Mouse (Mus musculus) cortical plate, adult 2 months (tissue): ENCODE data around the gene Ntm. TPM values are rescaled to one million over a fixed set of nuclear protein-coding genes. Genes with fewer than 3 reads are reported as not detected.

ENCODE experiments used
- H3K27ac ChIP-seq: fragments of 200-500 bp; 2 replicates; pipeline ENCODE4 v1.5.1; 2012; ENCODE audit warnings: low read length, control low read depth, inconsistent platforms; ENCODE audit not compliant: insufficient read depth
- H3K4me1 ChIP-seq: fragments of 200-500 bp; 2 replicates; pipeline ENCODE4 v1.6.1; 2011; ENCODE audit warnings: low read length; ENCODE audit not compliant: control insufficient read depth, insufficient read depth
- H3K4me3 ChIP-seq: fragments of 200-500 bp; 2 replicates; pipeline ENCODE4 v1.5.1; 2011; ENCODE audit warnings: mild to moderate bottlenecking, low read length, control low read depth; ENCODE audit not compliant: insufficient read depth
- CTCF ChIP-seq: fragments of 200-500 bp; IDR thresholded peaks from 2 replicates; pipeline ENCODE4 v1.5.1; 2011; ENCODE audit warnings: mild to moderate bottlenecking, control low read depth, low read length; ENCODE audit not compliant: insufficient read depth; ENCODE audit errors: extremely low read depth
- POLR2A ChIP-seq: fragments of 200-500 bp; IDR thresholded peaks from 2 replicates; pipeline ENCODE4 v1.6.1; 2011; ENCODE audit warnings: mild to moderate bottlenecking, low read length, control low read depth; ENCODE audit not compliant: insufficient read depth; ENCODE audit errors: extremely low read depth
- polyA plus RNA-seq: library from polyadenylated mRNA; depleted of rRNA; stranded (reverse); fragments of >200 nt; gene quantifications from 2 replicates; pipeline ENCODE4 v1.2.3, GENCODE M21; 2012; rRNA removed

The Ntm gene
- 169 and 173 TPM in 2 replicates for polyA plus RNA-seq

- Histone ChIP-seq H3K27ac (peak within 1 kb of the TSS; percentile 71), H3K4me3 (peak within 1 kb of the TSS; percentile 99), H3K4me1 (peaks cover 3% of the 10 kb centered on the region; the same call in 1 of the 2 replicates)
- TF ChIP-seq CTCF (no peak), POLR2A (peak; percentile 77)
These were observed at the start of gene Ntm for GRCm38 (mm10) chr9:29962978-29963377. TSS of gene Ntm (minus strand) at chr9:29963141.

- Histone ChIP-seq H3K27ac (no peak overlapping the region), H3K4me3 (no peak overlapping the region), H3K4me1 (no peaks in the 10 kb centered on the region; the same call in 1 of the 2 replicates)
- TF ChIP-seq CTCF = no peak
These were observed 42.8 kb upstream of the Ntm start for GRCm38 (mm10) chr9:30005701-30006100.

GRCm38 (mm10) chr9:30003612-30004011 is 40.7 kb upstream of the Ntm start:
- TF ChIP-seq CTCF (peak; percentile 83), POLR2A (no peak)
- Histone ChIP-seq H3K4me1 (no peaks in the 10 kb centered on the region; the same call in 1 of the 2 replicates), H3K4me3 (no peak overlapping the region), H3K27ac (no peak overlapping the region)

- TF ChIP-seq POLR2A (no peak), CTCF (no peak)
- H3K27ac ChIP-seq = no peak overlapping the region
- H3K4me1 ChIP-seq = no peaks in the 10 kb centered on the region
- no peak overlapping the region for H3K4me3 ChIP-seq
These were observed 18.4 kb upstream of the Ntm start for GRCm38 (mm10) chr9:29981177-29981915.

- Histone ChIP-seq H3K4me1 (peaks cover 3% of the 10 kb centered on the region; the same call in 1 of the 2 replicates), H3K27ac (peak overlapping the region; percentile 71), H3K4me3 (peak overlapping the region; percentile 99)
- TF ChIP-seq CTCF = no peak
- no peak for TF ChIP-seq POLR2A
These were observed 730 bp downstream of the Ntm start for GRCm38 (mm10) chr9:29961954-29962867.

DNA sequence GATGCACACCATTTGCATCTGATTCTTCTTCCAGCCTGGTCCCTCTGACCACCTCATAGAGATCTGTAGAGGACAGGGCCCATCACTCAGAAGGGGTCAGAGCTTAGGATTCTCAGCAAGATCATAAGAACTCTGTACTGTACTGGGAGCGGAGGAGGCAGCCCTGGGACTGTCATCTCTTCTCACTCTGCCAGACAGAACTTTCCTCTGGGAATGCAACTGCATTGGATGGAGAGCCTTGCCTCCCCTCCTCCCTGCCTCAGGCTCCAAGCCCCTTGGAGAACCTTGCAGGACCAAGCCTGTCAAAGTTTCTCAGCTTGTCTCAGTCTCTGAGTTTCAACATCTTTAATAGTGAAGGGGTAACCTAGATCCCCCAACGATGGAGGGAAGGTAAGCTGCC is 1.4 kb downstream of the Ntm start:
- H3K27ac ChIP-seq = peak overlapping the region; percentile 25
- TF ChIP-seq CTCF (no peak), POLR2A (no peak)
- H3K4me1 ChIP-seq = peaks cover 10% of the 10 kb centered on the region
- H3K4me3 ChIP-seq = peak overlapping the region; percentile 99

DNA sequence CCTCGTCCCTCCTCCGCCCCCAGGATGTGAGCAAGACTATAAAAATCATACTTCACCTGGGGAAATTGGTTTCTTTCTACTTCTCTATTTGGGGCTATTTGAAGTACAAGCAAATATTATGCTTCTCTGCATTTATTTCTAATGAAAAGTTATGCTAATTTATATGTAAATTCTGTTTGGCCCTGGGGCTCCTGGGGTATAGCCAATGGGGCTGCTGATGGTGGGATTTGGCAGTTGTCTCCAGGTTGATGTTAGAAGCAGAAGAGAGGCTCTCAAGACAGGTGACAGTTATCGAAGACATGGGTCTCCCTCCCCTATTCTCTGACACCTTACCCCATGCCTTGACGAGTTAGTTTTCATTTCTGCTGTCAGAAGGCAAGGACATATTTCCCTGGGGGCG is 2.2 kb downstream of the Ntm start:
- H3K27ac ChIP-seq = no peak overlapping the region; the same call in 1 of the 2 replicates
- TF ChIP-seq POLR2A (no peak), CTCF (no peak)
- peaks cover 12% of the 10 kb centered on the region for H3K4me1 ChIP-seq
- H3K4me3 ChIP-seq = peak overlapping the region; percentile 99

GRCm38 (mm10) chr9:29960236-29960635 is 2.7 kb downstream of the Ntm start:
- H3K27ac ChIP-seq = no peak overlapping the region
- H3K4me3 ChIP-seq = peak overlapping the region; percentile 99

DNA sequence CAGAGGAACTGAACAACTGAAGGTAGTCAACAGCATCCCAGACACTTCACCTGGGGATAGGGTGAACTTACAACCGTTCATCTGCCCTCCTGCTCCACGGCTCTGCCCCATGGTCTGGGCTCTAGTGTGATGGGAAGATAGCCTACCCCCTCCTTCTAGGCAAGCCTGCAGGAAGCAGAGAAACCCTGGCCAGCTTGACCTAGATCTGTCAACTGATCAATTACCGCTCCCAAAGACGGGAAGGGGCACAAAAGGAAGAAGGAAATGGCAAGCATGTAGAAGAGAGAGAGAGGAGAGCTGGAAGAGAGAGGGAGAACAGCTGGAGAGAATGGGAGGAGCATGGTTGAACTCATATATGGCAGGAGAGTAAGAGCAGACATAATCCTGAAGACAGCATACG is 6.0 kb downstream of the Ntm start:
- H3K4me3 ChIP-seq = no peak overlapping the region
- peaks cover 14% of the 10 kb centered on the region for H3K4me1 ChIP-seq
- no peak for TF ChIP-seq CTCF
- no peak for TF ChIP-seq POLR2A
- peak overlapping the region; percentile 27 for H3K27ac ChIP-seq

More at GRCm38 (mm10) chr9:29960236-29960635, 2.7 kb downstream of the Ntm start:
- H3K4me1 ChIP-seq = peaks cover 12% of the 10 kb centered on the region
- no peak for TF ChIP-seq CTCF
- no peak for TF ChIP-seq POLR2A

DNA sequence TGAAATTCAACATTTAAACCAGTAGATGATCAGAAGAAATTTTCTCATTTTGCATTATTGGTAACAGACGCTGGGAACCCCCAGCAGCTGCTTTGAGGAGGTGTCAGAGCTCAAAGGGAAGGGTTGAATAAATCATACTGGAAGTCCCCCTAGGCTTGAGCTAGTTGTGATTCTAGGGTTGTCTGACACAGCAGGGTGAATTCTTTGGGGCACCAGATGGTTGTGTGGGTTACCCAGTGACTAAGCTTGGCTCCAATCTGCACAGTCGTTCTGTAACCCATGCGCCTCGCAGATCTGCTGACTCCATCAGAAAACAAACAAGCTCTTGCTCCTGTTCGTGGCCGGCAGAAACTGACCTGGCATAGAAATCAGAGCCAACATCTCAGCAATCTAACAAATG is 8.9 kb downstream of the Ntm start:
- Histone ChIP-seq H3K27ac (no peak overlapping the region), H3K4me1 (peaks cover 13% of the 10 kb centered on the region), H3K4me3 (no peak overlapping the region)
- TF ChIP-seq CTCF = no peak
- no peak for TF ChIP-seq POLR2A

- no peak overlapping the region for H3K4me3 ChIP-seq
- TF ChIP-seq CTCF (no peak), POLR2A (no peak)
- peaks cover 2% of the 10 kb centered on the region for H3K4me1 ChIP-seq
- H3K27ac ChIP-seq = peak overlapping the region; percentile 50; the same call in 1 of the 2 replicates
These were observed 13.9 kb downstream of the Ntm start for GRCm38 (mm10) chr9:29949041-29949440.
